Mouse (Mus musculus) CD4-positive naive resting alpha-beta T cell, adult 57 days (primary cell): ENCODE data around the gene Ngp. TPM values are rescaled to one million over a fixed set of nuclear protein-coding genes. Genes with fewer than 3 reads are reported as not detected.

Source experiments
- total RNA-seq: library from RNA; stranded (reverse); gene quantifications from one replicate; pipeline ENCODE4 v1.2.4, GENCODE M21; 2023

The Ngp gene
- 5.6 TPM for total RNA-seq

GRCm38 (mm10) chr9:110419511-110420112, at the start of gene Ngp:
Gene Ngp (plus strand): TSS chr9:110419747.

GRCm38 (mm10) chr9:110408099-110408773, 11.3 kb upstream of the Ngp start, which contains the start of gene Ptpn23:
Gene Ptpn23 (minus strand): TSS chr9:110408213.

Other genes with a start within 250 kb of the Ngp start
- gene Cspg5, start 176.0 kb upstream of the Ngp start, total RNA-seq, result 4.4 TPM
- gene Elp6, start 114.6 kb upstream of the Ngp start, total RNA-seq, result 9.9 TPM
- 95.7 TPM for gene Scap, start 86.5 kb upstream of the Ngp start, total RNA-seq
- gene Ptpn23, start 11.5 kb upstream of the Ngp start, total RNA-seq, result 64.4 TPM
- gene Klhl18, start 56.9 kb downstream of the Ngp start, total RNA-seq, result 35.7 TPM
- gene Kif9, start 57.2 kb downstream of the Ngp start, total RNA-seq, result 0.27 TPM
- gene Setd2, start 112.8 kb downstream of the Ngp start, total RNA-seq, result 134 TPM
- 5.7 TPM for gene Nradd, start 204.7 kb downstream of the Ngp start, total RNA-seq
- gene Nbeal2, start 234.4 kb downstream of the Ngp start, total RNA-seq, result 81.3 TPM
- gene Ccdc12, start 236.8 kb downstream of the Ngp start, total RNA-seq, result 83.5 TPM